Mouse (Mus musculus): Measurements from ENCODE around the gene Lamtor3.

The Lamtor3 gene

GRCm38 (mm10) chr3:137918172-137918931 is at the start of gene Lamtor3:
Lamtor3 (plus strand) TSS chr3:137918506.
- TF ChIP-seq NANOG (IDR thresholded peaks at IDR 0.05; ENCODE audit: borderline replicate concordance, low read length): no peak
- TF ChIP-seq POU5F1 (IDR thresholded peaks at IDR 0.05; ENCODE audit: borderline replicate concordance, low read length): no peak
- no peak for TF ChIP-seq CTCF (conservative IDR thresholded peaks at IDR 0.05; ENCODE audit: low read length)
- H3K4me3 ChIP-seq (replicated peaks; ENCODE audit: low read length): peak within 1 kb of the TSS; percentile 98
- H3K4me1 ChIP-seq (replicated peaks; ENCODE audit: low read depth, low read length): peaks cover 15% of the 10 kb centered on the region
- no peaks in the 10 kb centered on the region for H3K9me3 ChIP-seq (ENCODE audit: low read length)
- no peaks in the 10 kb centered on the region for H3K27me3 ChIP-seq (ENCODE audit: insufficient read depth, low read length)
- H3K36me3 ChIP-seq (ENCODE audit: insufficient read depth, low read length): peaks cover 26% of the 10 kb centered on the region

GRCm38 (mm10) chr3:137869395-137869794 is 48.9 kb upstream of the Lamtor3 start:
- Histone ChIP-seq H3K4me3 (replicated peaks; ENCODE audit: low read length) (no peak overlapping the region), H3K4me1 (replicated peaks; ENCODE audit: low read depth, low read length) (peaks cover 16% of the 10 kb centered on the region), H3K9me3 (ENCODE audit: low read length) (no peaks in the 10 kb centered on the region), H3K27me3 (ENCODE audit: insufficient read depth, low read length) (no peaks in the 10 kb centered on the region), H3K36me3 (ENCODE audit: insufficient read depth, low read length) (peaks cover 20% of the 10 kb centered on the region)
- TF ChIP-seq POU5F1 (IDR thresholded peaks at IDR 0.05; ENCODE audit: borderline replicate concordance, low read length) (no peak), CTCF (conservative IDR thresholded peaks at IDR 0.05; ENCODE audit: low read length) (no peak), NANOG (IDR thresholded peaks at IDR 0.05; ENCODE audit: borderline replicate concordance, low read length) (no peak)

- no peak for TF ChIP-seq CTCF (conservative IDR thresholded peaks at IDR 0.05; ENCODE audit: low read length)
- TF ChIP-seq POU5F1 (IDR thresholded peaks at IDR 0.05; ENCODE audit: borderline replicate concordance, low read length): no peak
- no peak for TF ChIP-seq NANOG (IDR thresholded peaks at IDR 0.05; ENCODE audit: borderline replicate concordance, low read length)
These were observed 39.0 kb upstream of the Lamtor3 start for GRCm38 (mm10) chr3:137879313-137879712.

GRCm38 (mm10) chr3:137880109-137880748 is 38.1 kb upstream of the Lamtor3 start:
- H3K4me3 ChIP-seq (replicated peaks; ENCODE audit: low read length): no peak overlapping the region
- TF ChIP-seq POU5F1 (IDR thresholded peaks at IDR 0.05; ENCODE audit: borderline replicate concordance, low read length) (no peak), CTCF (conservative IDR thresholded peaks at IDR 0.05; ENCODE audit: low read length) (no peak), NANOG (IDR thresholded peaks at IDR 0.05; ENCODE audit: borderline replicate concordance, low read length) (no peak)
- peaks cover 22% of the 10 kb centered on the region for H3K4me1 ChIP-seq (replicated peaks; ENCODE audit: low read depth, low read length)
- H3K36me3 ChIP-seq (ENCODE audit: insufficient read depth, low read length): 0 out of 2 replicates have a peak, but pooled peaks cover 5% of the 10 kb centered on the region
- H3K9me3 ChIP-seq (ENCODE audit: low read length): no peaks in the 10 kb centered on the region
- H3K27me3 ChIP-seq (ENCODE audit: insufficient read depth, low read length): no peaks in the 10 kb centered on the region

More at GRCm38 (mm10) chr3:137879313-137879712, 39.0 kb upstream of the Lamtor3 start:
- no peaks in the 10 kb centered on the region for H3K27me3 ChIP-seq (ENCODE audit: insufficient read depth, low read length)
- no peaks in the 10 kb centered on the region for H3K9me3 ChIP-seq (ENCODE audit: low read length)
- no peak overlapping the region for H3K4me3 ChIP-seq (replicated peaks; ENCODE audit: low read length)
- 0 out of 2 replicates have a peak, but pooled peaks cover 5% of the 10 kb centered on the region for H3K36me3 ChIP-seq (ENCODE audit: insufficient read depth, low read length)
- peaks cover 16% of the 10 kb centered on the region for H3K4me1 ChIP-seq (replicated peaks; ENCODE audit: low read depth, low read length)

GRCm38 (mm10) chr3:137881093-137881492 is 37.2 kb upstream of the Lamtor3 start:
- no peaks in the 10 kb centered on the region for H3K27me3 ChIP-seq (ENCODE audit: insufficient read depth, low read length)
- H3K4me1 ChIP-seq (replicated peaks; ENCODE audit: low read depth, low read length): peaks cover 23% of the 10 kb centered on the region
- 0 out of 2 replicates have a peak, but pooled peaks cover 5% of the 10 kb centered on the region for H3K36me3 ChIP-seq (ENCODE audit: insufficient read depth, low read length)
- H3K4me3 ChIP-seq (replicated peaks; ENCODE audit: low read length): no peak overlapping the region
- TF ChIP-seq NANOG (IDR thresholded peaks at IDR 0.05; ENCODE audit: borderline replicate concordance, low read length) (no peak), POU5F1 (IDR thresholded peaks at IDR 0.05; ENCODE audit: borderline replicate concordance, low read length) (no peak), CTCF (conservative IDR thresholded peaks at IDR 0.05; ENCODE audit: low read length) (no peak)
- H3K9me3 ChIP-seq (ENCODE audit: low read length): no peaks in the 10 kb centered on the region

- Histone ChIP-seq H3K36me3 (ENCODE audit: insufficient read depth, low read length) (0 out of 2 replicates have a peak, but pooled peaks cover 8% of the 10 kb centered on the region), H3K4me1 (replicated peaks; ENCODE audit: low read depth, low read length) (peaks cover 37% of the 10 kb centered on the region), H3K27me3 (ENCODE audit: insufficient read depth, low read length) (no peaks in the 10 kb centered on the region), H3K4me3 (replicated peaks; ENCODE audit: low read length) (no peak overlapping the region; the same call in 1 of the 2 replicates), H3K9me3 (ENCODE audit: low read length) (no peaks in the 10 kb centered on the region)
- TF ChIP-seq NANOG (IDR thresholded peaks at IDR 0.05; ENCODE audit: borderline replicate concordance, low read length) (no peak), POU5F1 (IDR thresholded peaks at IDR 0.05; ENCODE audit: borderline replicate concordance, low read length) (no peak), CTCF (conservative IDR thresholded peaks at IDR 0.05; ENCODE audit: low read length) (no peak)
These were observed 30.3 kb upstream of the Lamtor3 start for GRCm38 (mm10) chr3:137887961-137888360.

- TF ChIP-seq NANOG (IDR thresholded peaks at IDR 0.05; ENCODE audit: borderline replicate concordance, low read length) (no peak), CTCF (conservative IDR thresholded peaks at IDR 0.05; ENCODE audit: low read length) (no peak), POU5F1 (IDR thresholded peaks at IDR 0.05; ENCODE audit: borderline replicate concordance, low read length) (no peak)
- 0 out of 2 replicates have a peak, but pooled peaks cover 8% of the 10 kb centered on the region for H3K36me3 ChIP-seq (ENCODE audit: insufficient read depth, low read length)
- H3K9me3 ChIP-seq (ENCODE audit: low read length): no peaks in the 10 kb centered on the region
- H3K4me1 ChIP-seq (replicated peaks; ENCODE audit: low read depth, low read length): peaks cover 30% of the 10 kb centered on the region
- no peaks in the 10 kb centered on the region for H3K27me3 ChIP-seq (ENCODE audit: insufficient read depth, low read length)
- no peak overlapping the region for H3K4me3 ChIP-seq (replicated peaks; ENCODE audit: low read length)
These were observed 27.2 kb upstream of the Lamtor3 start for GRCm38 (mm10) chr3:137891089-137891488.

- Histone ChIP-seq H3K4me3 (replicated peaks; ENCODE audit: low read length) (no peak overlapping the region), H3K36me3 (ENCODE audit: insufficient read depth, low read length) (0 out of 2 replicates have a peak, but pooled peaks cover 8% of the 10 kb centered on the region), H3K4me1 (replicated peaks; ENCODE audit: low read depth, low read length) (peaks cover 30% of the 10 kb centered on the region), H3K9me3 (ENCODE audit: low read length) (no peaks in the 10 kb centered on the region), H3K27me3 (ENCODE audit: insufficient read depth, low read length) (no peaks in the 10 kb centered on the region)
- TF ChIP-seq CTCF (conservative IDR thresholded peaks at IDR 0.05; ENCODE audit: low read length): no peak
- TF ChIP-seq NANOG (IDR thresholded peaks at IDR 0.05; ENCODE audit: borderline replicate concordance, low read length): no peak
- no peak for TF ChIP-seq POU5F1 (IDR thresholded peaks at IDR 0.05; ENCODE audit: borderline replicate concordance, low read length)
These were observed 26.2 kb upstream of the Lamtor3 start for GRCm38 (mm10) chr3:137892118-137892517.
